Mouse (Mus musculus): Measurements from ENCODE around the gene Ccdc40. TPM values are rescaled to one million over a fixed set of nuclear protein-coding genes. Genes with fewer than 3 reads are reported as not detected.

Gene Ccdc40
- polyA plus RNA-seq, 1 experiment = 0.18 TPM

GRCm38 (mm10) chr11:119187800-119188197, 40.6 kb upstream of the Ccdc40 start:
- no peak overlapping the region for H3K27ac ChIP-seq (ENCODE audit: insufficient read depth, low read depth, low read length)
- H3K27me3 ChIP-seq (ENCODE audit: control insufficient read depth, insufficient read depth, low read length) = no peaks in the 10 kb centered on the region
- no peak overlapping the region for H3K4me3 ChIP-seq (ENCODE audit: low read depth, low read length)
- peaks cover 7% of the 10 kb centered on the region for H3K4me1 ChIP-seq (ENCODE audit: control insufficient read depth, insufficient read depth, insufficient read length, low read length)
- WGBS = 70% methylated on average over 10 of the region's 10 CpGs
- TF ChIP-seq CTCF (IDR thresholded peaks at IDR 0.05; ENCODE audit: extremely low read depth, insufficient read length, insufficient replicate concordance, low read depth, low read length) = no peak
- TF ChIP-seq POLR2A (IDR thresholded peaks at IDR 0.05; ENCODE audit: low read depth, low read length) = no peak
- no peaks in the 10 kb centered on the region for H3K36me3 ChIP-seq (ENCODE audit: control insufficient read depth, insufficient read depth, low read length)

GRCm38 (mm10) chr11:119188389-119188788, 40.0 kb upstream of the Ccdc40 start:
- Histone ChIP-seq H3K27ac (ENCODE audit: insufficient read depth, low read depth, low read length) (no peak overlapping the region), H3K4me1 (ENCODE audit: control insufficient read depth, insufficient read depth, insufficient read length, low read length) (peaks cover 7% of the 10 kb centered on the region), H3K4me3 (ENCODE audit: low read depth, low read length) (no peak overlapping the region), H3K36me3 (ENCODE audit: control insufficient read depth, insufficient read depth, low read length) (no peaks in the 10 kb centered on the region), H3K27me3 (ENCODE audit: control insufficient read depth, insufficient read depth, low read length) (no peaks in the 10 kb centered on the region)
- TF ChIP-seq CTCF (IDR thresholded peaks at IDR 0.05; ENCODE audit: extremely low read depth, insufficient read length, insufficient replicate concordance, low read depth, low read length) (no peak), POLR2A (IDR thresholded peaks at IDR 0.05; ENCODE audit: low read depth, low read length) (no peak)
- 17% methylated on average over 6 of the region's 6 CpGs for WGBS

GRCm38 (mm10) chr11:119189319-119189718, 39.1 kb upstream of the Ccdc40 start:
- H3K27ac ChIP-seq (ENCODE audit: insufficient read depth, low read depth, low read length) = no peak overlapping the region
- H3K4me1 ChIP-seq (ENCODE audit: control insufficient read depth, insufficient read depth, insufficient read length, low read length) = peaks cover 3% of the 10 kb centered on the region; the same call in 1 of the 2 replicates
- WGBS = 95% methylated on average over 3 of the region's 3 CpGs
- TF ChIP-seq POLR2A (IDR thresholded peaks at IDR 0.05; ENCODE audit: low read depth, low read length) (no peak), CTCF (IDR thresholded peaks at IDR 0.05; ENCODE audit: extremely low read depth, insufficient read length, insufficient replicate concordance, low read depth, low read length) (no peak)
- H3K4me3 ChIP-seq (ENCODE audit: low read depth, low read length) = no peak overlapping the region
- no peaks in the 10 kb centered on the region for H3K36me3 ChIP-seq (ENCODE audit: control insufficient read depth, insufficient read depth, low read length)
- no peaks in the 10 kb centered on the region for H3K27me3 ChIP-seq (ENCODE audit: control insufficient read depth, insufficient read depth, low read length)

- H3K4me1 ChIP-seq (ENCODE audit: control insufficient read depth, insufficient read depth, insufficient read length, low read length) = peaks cover 3% of the 10 kb centered on the region; the same call in 1 of the 2 replicates
- no peaks in the 10 kb centered on the region for H3K27me3 ChIP-seq (ENCODE audit: control insufficient read depth, insufficient read depth, low read length)
- peak; percentile 84 for TF ChIP-seq CTCF (IDR thresholded peaks at IDR 0.05; ENCODE audit: extremely low read depth, insufficient read length, insufficient replicate concordance, low read depth, low read length)
- TF ChIP-seq POLR2A (IDR thresholded peaks at IDR 0.05; ENCODE audit: low read depth, low read length) = no peak
- 10% methylated on average over 11 of the region's 11 CpGs for WGBS
- H3K27ac ChIP-seq (ENCODE audit: insufficient read depth, low read depth, low read length) = no peak overlapping the region
- H3K4me3 ChIP-seq (ENCODE audit: low read depth, low read length) = no peak overlapping the region
- no peaks in the 10 kb centered on the region for H3K36me3 ChIP-seq (ENCODE audit: control insufficient read depth, insufficient read depth, low read length)
These were observed 37.9 kb upstream of the Ccdc40 start for GRCm38 (mm10) chr11:119190498-119190897.

GRCm38 (mm10) chr11:119191606-119192081, 36.7 kb upstream of the Ccdc40 start:
- no peak overlapping the region for H3K27ac ChIP-seq (ENCODE audit: insufficient read depth, low read depth, low read length)
- 78% methylated on average over 9 of the region's 9 CpGs for WGBS
- no peak overlapping the region for H3K4me3 ChIP-seq (ENCODE audit: low read depth, low read length)
- H3K27me3 ChIP-seq (ENCODE audit: control insufficient read depth, insufficient read depth, low read length) = no peaks in the 10 kb centered on the region
- H3K4me1 ChIP-seq (ENCODE audit: control insufficient read depth, insufficient read depth, insufficient read length, low read length) = peaks cover 3% of the 10 kb centered on the region; the same call in 1 of the 2 replicates
- H3K36me3 ChIP-seq (ENCODE audit: control insufficient read depth, insufficient read depth, low read length) = no peaks in the 10 kb centered on the region
- TF ChIP-seq POLR2A (IDR thresholded peaks at IDR 0.05; ENCODE audit: low read depth, low read length) (no peak), CTCF (IDR thresholded peaks at IDR 0.05; ENCODE audit: extremely low read depth, insufficient read length, insufficient replicate concordance, low read depth, low read length) (no peak)

GRCm38 (mm10) chr11:119192176-119192575, 36.2 kb upstream of the Ccdc40 start:
- Histone ChIP-seq H3K27ac (ENCODE audit: insufficient read depth, low read depth, low read length) (no peak overlapping the region), H3K27me3 (ENCODE audit: control insufficient read depth, insufficient read depth, low read length) (no peaks in the 10 kb centered on the region), H3K36me3 (ENCODE audit: control insufficient read depth, insufficient read depth, low read length) (no peaks in the 10 kb centered on the region), H3K4me3 (ENCODE audit: low read depth, low read length) (no peak overlapping the region), H3K4me1 (ENCODE audit: control insufficient read depth, insufficient read depth, insufficient read length, low read length) (peaks cover 3% of the 10 kb centered on the region; the same call in 1 of the 2 replicates)
- TF ChIP-seq POLR2A (IDR thresholded peaks at IDR 0.05; ENCODE audit: low read depth, low read length) (no peak), CTCF (IDR thresholded peaks at IDR 0.05; ENCODE audit: extremely low read depth, insufficient read length, insufficient replicate concordance, low read depth, low read length) (no peak)
- WGBS = 61% methylated on average over 5 of the region's 5 CpGs

- Histone ChIP-seq H3K36me3 (ENCODE audit: control insufficient read depth, insufficient read depth, low read length) (no peaks in the 10 kb centered on the region), H3K4me1 (ENCODE audit: control insufficient read depth, insufficient read depth, insufficient read length, low read length) (peaks cover 3% of the 10 kb centered on the region; the same call in 1 of the 2 replicates), H3K27ac (ENCODE audit: insufficient read depth, low read depth, low read length) (no peak overlapping the region), H3K27me3 (ENCODE audit: control insufficient read depth, insufficient read depth, low read length) (no peaks in the 10 kb centered on the region), H3K4me3 (ENCODE audit: low read depth, low read length) (no peak overlapping the region)
- 64% methylated on average over 9 of the region's 9 CpGs for WGBS
- TF ChIP-seq CTCF (IDR thresholded peaks at IDR 0.05; ENCODE audit: extremely low read depth, insufficient read length, insufficient replicate concordance, low read depth, low read length) = no peak
- no peak for TF ChIP-seq POLR2A (IDR thresholded peaks at IDR 0.05; ENCODE audit: low read depth, low read length)
These were observed 35.8 kb upstream of the Ccdc40 start for GRCm38 (mm10) chr11:119192605-119193004.
